Mouse (Mus musculus): ENCODE measurements at regions not wholly inside any gene's neighbourhood (a gene's known extent, or its start where the extent isn't known, plus 50 kb on each side); places are given as distances from the start of the nearest gene placed in this dataset.

DNA sequence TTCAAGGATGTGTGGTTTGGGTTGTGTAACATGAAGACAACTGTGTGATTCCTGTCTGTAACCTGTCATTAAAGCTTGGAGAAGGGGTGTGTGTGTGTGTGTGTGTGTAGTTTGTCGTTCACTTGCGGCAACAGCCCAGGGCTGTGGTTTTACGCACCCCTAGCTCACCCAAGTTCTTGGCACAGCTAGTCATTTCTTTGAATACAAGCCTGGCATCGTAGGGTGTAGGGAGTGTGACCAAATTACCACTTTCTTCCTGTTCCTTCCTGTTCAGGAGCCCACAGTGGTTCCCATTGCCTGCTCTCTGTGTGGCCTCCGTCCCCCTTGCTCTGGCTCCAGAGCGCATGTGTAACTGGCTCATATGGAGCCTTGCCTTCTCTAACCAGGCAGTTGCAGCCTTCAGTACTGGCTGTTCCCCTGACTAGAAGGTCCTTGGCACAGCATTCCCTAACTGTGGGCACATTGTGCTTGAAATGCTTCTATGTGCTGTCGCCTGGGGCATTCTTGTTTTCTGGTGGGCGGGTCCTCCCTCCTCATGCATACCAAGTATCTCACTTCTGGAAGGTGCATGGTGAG lies 167.4 kb upstream of the Ubr2 start:
- no peak for DNase-seq (ENCODE audit: low spot score)

DNA sequence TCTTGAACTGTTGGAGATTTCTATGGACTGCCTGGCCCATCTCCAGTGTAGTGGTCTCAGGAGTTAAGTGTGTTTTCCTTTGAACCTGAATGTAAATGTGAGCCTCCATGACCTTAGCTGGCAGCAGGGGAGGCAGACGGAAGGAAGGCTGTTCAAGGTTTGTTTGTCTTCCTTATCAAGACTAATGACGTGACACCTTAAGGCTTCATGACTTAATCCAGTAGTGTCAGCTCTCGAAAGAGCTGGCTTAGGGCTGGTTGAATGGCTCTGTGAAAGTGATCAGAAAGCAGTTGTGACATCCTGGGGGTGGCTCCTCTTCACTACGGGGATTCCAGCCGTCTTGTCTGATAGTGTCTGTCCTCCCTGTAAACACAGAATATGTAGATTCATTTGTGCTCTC lies 166.0 kb upstream of the Ubr2 start:
- DNase-seq (ENCODE audit: low spot score), result no peak

GRCm38 (mm10) chr17:47174748-47175215 lies 164.4 kb upstream of the Ubr2 start:
- no peak for DNase-seq (ENCODE audit: low spot score)

DNA sequence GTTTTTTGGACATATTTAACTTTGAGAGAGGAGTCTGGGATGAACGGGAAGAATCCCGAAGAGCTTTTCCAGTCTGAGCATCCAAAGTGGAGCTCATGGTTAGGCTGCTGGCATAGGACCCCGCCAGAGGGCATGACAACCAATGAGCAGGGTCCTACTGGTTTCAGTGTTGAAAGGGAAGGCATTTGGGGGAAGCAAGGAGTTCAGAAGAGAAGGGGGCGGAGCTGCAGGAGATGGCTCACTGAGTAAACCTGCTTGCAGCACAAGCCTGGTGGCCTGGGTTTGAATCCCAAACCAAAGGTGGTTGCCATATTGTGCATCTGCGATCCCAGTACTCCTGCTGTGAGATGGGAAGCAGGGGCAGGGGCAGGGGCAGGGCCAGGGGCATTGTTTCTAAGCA lies 161.4 kb upstream of the Ubr2 start:
- no peak for DNase-seq (ENCODE audit: low spot score)

DNA sequence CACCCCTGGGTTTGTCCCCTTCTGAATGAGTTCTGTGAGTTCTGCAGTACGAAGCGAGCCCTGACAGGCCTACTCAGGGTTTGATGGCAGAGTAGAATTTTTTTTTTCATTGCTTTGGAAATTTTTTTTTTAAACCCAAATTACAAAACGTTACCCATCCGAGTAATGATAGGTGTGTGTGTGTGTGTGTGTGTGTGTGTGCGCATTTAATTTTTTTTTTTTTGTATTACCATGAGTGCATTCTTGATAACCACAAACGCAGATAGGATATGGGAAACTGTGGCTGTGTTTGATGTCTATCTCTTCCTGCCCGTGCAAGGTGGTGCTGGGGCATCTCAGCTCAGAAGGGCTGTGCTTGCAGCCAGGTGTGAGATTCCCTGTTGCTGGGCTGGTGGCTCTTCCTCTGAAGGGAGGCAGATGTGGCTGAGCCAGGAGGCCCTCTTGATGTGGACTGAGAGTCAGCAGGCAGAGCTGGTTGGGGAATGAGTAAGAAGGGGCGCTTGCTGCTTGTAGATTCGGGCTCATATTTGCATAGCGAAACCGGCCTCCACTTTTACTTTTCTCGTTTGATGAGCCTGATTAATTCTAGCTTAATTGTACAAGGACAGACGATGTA lies 160.7 kb upstream of the Ubr2 start:
- no peak for DNase-seq (ENCODE audit: low spot score)

GRCm38 (mm10) chr17:47168105-47168504 lies 157.7 kb upstream of the Ubr2 start:
- no peak for DNase-seq (ENCODE audit: low spot score)

- no peak for DNase-seq (ENCODE audit: low spot score)
Measured at GRCm38 (mm10) chr17:47163677-47164340, 153.5 kb upstream of the Ubr2 start.

DNA sequence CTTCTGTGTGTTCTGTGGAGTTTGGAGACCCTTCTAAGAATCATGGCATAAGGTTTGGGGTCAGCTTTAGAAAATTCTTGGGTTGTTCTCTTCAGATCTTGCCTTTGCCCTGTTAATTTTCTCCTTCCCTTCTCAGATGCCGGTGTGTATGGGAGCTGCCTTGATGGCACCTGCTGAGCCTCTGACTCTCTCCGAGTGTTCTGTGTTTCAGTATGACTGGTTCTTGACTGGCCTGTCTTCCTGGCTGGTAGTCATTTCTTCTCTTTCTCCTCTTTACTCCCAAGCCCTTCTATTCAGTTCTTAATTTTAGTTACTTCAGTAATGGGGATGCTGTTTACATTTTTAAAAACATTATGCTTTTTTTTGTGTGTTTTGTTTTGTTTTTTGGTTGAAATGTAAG lies 152.1 kb upstream of the Ubr2 start:
- DNase-seq (ENCODE audit: low spot score), result no peak

GRCm38 (mm10) chr17:47156237-47156636 lies 145.9 kb upstream of the Ubr2 start:
- DNase-seq (ENCODE audit: low spot score), result no peak

DNA sequence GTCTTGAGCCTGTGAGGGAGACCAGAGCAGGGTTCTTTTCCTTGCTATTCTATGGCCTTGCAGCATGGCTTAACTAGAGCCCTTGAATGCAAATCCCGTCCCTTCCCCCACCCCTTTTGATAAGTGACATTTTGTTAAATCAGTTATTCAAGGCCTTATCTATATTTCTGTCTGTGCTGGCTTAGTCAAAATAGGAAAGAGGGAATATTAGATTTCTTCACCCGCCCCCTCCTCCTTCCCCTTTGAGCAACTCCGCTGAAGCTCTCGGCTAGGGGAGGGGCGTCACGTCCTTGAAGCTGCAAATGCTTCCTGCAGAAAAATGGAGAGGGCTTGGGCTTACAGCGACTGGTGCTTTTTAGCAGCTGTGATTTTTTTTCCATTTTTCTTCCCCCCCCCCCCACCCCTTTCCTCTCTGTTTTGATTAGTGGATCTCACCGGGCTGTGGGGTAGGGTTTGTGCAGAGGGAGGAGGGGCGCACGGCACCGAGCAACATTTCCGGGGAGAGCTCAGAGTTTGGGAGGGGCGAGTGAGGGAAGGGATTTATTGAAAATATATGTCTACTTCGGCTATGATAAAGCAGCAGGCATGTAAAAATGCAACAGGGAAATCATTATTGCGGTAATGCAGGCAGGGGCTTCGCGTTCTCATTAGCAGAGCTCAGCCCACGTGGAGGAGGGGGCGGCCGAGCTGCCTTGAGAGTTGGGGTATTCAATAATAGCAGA lies 141.4 kb upstream of the Ubr2 start:
- DNase-seq (ENCODE audit: low spot score), result no peak

DNA sequence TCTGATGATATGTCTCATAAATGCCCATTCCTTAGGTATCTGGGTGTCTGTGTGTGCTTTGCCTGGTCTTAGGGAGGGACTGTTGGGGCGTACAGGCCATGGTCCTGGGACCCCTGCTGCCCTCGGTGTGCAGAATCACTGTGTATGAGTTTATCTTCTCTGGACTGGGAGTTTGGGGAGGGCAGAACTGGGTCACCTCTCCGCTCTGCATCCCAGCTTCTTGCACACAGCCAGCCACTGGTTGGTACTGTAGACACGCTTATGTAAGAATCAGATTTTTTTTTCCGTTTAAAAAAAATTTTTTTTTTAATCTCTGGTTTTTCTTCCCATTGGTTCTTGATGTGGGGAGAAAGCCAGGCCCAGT lies 140.8 kb upstream of the Ubr2 start:
- no peak for DNase-seq (ENCODE audit: low spot score)

GRCm38 (mm10) chr17:47150636-47151035 lies 140.3 kb upstream of the Ubr2 start:
- no peak for DNase-seq (ENCODE audit: low spot score)

DNA sequence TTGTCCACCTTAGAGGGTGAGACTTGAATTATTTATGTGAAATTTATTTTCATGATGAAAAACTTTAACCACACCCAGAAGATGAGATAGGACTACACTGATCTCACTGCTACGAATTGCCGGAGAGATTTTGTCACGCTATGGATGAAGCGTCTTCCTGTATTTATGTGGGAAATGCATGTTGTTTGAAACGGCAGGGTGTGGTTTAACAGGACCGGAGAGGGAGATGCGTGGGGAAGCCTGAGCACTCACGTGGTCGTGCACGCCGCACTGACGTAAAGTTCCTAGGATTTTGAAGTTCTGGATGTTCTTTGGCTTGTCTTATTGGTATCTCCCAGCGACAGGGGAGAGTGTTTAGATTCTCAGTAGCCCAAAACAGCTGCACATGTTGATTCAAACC lies 139.3 kb upstream of the Ubr2 start:
- DNase-seq (ENCODE audit: low spot score), result no peak

DNA sequence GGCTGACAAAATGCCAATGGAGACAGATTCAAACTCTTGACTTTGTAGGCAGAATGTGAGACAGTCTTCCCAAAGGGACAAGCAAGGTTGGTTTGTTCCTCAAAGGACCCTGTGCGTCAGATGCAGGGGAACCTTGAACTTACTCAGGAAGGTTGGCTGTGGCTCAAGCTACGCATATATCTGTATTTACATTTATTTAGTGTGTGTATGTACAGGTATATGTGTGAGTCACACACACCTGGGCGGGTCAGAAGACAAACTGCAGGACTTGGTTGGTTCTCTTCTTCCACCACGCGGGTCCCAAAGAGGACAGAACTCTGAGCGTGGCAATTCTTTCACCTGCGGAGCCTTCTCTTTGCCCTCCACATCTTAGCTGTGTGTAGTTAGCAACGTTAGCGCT lies 138.8 kb upstream of the Ubr2 start:
- DNase-seq (ENCODE audit: low spot score), result no peak

DNA sequence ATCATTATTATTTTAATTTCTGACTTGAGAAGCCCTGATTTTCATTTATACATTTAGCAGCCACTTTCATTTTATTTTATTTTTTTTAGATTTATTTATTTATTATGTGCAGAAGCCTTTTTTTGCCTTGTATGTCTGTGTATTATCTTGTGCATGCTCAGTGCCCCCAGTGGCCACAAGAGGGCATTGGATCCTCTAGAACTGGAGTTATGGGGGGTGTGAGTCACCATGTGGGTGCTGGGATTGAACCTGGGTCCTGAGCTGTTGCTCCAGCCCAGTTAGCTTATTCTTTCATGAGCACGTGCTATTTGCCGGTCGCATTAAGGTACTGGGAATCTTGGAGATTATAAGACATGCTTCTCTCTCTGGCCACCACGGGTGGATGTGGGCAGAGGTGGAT lies 136.3 kb upstream of the Ubr2 start:
- DNase-seq (ENCODE audit: low spot score), result no peak

- no peak for DNase-seq (ENCODE audit: low spot score)
Measured at GRCm38 (mm10) chr17:47145590-47145989, 135.2 kb upstream of the Ubr2 start.

GRCm38 (mm10) chr17:47144996-47145395 lies 134.6 kb upstream of the Ubr2 start:
- DNase-seq (ENCODE audit: low spot score), result no peak

- DNase-seq (ENCODE audit: low spot score), result no peak
Measured at GRCm38 (mm10) chr17:47144460-47144859, 134.1 kb upstream of the Ubr2 start.

DNA sequence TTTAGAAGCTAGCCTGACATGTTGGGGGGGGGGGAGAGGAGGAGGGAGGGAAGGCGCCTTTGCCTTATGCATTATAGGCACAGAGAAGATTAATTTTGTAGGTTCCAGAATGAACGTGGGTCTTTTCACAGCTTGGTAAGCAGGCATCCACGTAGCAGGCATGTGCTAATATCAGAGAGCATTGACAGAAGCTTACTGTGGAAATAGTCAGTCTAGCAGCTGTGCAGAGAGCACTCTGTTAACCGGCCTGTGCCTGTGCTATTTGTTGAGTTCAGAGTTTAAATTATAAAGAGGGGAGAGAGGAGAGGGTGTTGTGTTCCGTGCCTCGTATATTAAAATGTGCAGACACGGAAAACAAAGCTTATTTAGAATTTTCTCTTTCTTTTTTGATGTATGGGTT lies 133.5 kb upstream of the Ubr2 start:
- no peak for DNase-seq (ENCODE audit: low spot score)

- no peak for DNase-seq (ENCODE audit: low spot score)
Measured at GRCm38 (mm10) chr17:47142885-47143284, 132.5 kb upstream of the Ubr2 start.

GRCm38 (mm10) chr17:47142276-47142675 lies 131.9 kb upstream of the Ubr2 start:
- DNase-seq (ENCODE audit: low spot score), result no peak

GRCm38 (mm10) chr17:47141843-47142215 lies 131.5 kb upstream of the Ubr2 start:
- DNase-seq (ENCODE audit: low spot score), result no peak
